Mouse (Mus musculus) pancreas, adult 10 weeks (tissue): ENCODE data around the gene Sgo2a. TPM values are rescaled to one million over a fixed set of nuclear protein-coding genes. Genes with fewer than 3 reads are reported as not detected.

Experiments used
- polyA plus RNA-seq: library from polyadenylated mRNA; stranded (reverse); fragments of 350-450 nt; fragmentation: Illumina TruSeq; extraction: RNeasy Lipid Tissue Mini Kit (QIAGEN cat#74804); gene quantifications from one replicate; pipeline ENCODE4 v1.2.3, GENCODE M21; 2015; ENCODE audit warnings: low read depth, low replicate concordance; ENCODE audit not compliant: insufficient read depth

Sgo2a gene
- polyA plus RNA-seq: not detected

DNA sequence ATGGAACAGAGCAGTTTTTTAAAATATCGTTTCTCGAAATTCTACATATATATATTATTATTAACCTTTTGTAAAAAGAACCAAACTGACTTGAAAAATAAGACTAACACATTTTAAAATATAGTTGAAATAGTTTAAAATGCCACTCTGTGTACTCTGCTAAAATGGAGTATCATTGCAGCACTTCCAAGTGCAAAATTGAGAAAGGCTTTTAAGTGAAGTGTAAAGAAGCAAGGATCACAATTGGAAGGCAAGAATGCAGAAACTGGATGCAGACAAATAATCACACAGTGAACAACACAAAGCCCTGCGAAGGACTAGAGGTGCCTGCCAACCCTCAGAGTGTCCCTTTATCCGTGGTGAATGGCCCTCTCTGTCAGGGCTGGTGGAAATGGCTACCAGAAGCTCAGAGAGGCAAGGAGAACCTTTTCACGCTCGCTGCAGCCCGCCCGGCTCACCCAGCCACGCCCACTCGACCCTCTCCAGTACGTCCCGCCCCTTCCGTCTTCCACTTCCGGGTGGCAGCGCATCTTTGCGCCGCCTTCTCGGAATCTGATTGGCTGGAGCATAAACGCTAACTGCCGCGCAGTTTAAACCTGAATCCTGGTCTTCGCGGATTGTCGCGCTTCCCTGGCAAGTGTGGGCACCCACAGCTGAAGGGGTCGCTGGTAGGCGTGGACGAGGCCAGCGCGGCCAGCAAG lies at the start of gene Sgo2a:
Gene Sgo2a (plus strand): TSS at position 540 of the 701 bp plus-strand sequence.

DNA sequence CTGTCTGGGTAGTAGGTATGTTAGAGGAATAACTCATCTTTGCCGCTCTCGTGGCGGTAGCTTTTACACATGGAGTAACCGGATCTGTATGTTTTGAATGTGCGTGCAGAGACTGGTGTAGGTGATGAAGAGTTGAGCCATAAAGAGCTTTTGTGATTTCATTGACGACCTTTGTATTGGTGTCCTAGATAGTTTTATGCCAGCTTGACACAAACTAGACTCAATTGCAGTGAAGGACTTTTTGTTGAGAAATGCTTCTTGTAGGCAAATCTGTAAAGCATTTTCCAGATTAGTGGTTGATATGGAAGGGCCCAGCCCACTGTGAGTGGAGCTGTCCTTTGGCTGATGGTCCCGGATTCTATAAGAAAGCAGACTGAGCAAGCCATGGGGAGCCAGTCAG lies 23.1 kb downstream of the Sgo2a start, which contains the start of gene Kctd18:
Gene Kctd18 (minus strand): TSS at position 101 of the 400 bp plus-strand sequence.

DNA sequence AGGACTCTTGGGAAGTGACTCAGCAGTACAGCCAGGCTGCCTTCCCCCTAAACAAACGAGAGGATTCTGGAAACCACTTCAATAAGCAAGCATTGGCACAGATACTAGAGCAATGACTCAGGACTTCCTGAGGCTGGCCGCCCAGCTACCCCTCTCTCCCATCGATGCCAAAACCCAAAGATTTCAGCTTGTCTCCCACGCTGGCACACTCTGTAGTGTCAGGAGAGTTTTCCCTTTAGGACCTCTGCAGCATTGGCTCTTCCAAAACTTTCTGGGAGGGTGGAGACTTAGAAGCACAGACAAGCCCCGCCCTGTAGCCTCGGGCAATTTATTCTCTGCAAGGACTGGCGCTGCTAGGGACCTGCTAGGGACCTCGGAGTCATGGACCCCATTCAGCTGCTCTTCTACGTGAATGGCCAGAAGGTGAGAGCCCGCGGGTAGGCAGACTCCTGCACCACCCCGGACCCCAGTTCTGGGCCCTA lies 33.9 kb downstream of the Sgo2a start, which contains the start of gene Aox1:
Gene Aox1 (plus strand): TSS at position 296 of the 482 bp plus-strand sequence.

Other genes with a start within 250 kb of the Sgo2a start
- gene Spats2l, start 221.8 kb upstream of the Sgo2a start, polyA plus RNA-seq: 2.6 TPM
- gene Kctd18, start 23.0 kb downstream of the Sgo2a start, polyA plus RNA-seq: 5.6 TPM
- gene Aox1, start 34.0 kb downstream of the Sgo2a start, polyA plus RNA-seq: 1.9 TPM
- 0.74 TPM for gene Aox3, start 117.2 kb downstream of the Sgo2a start, polyA plus RNA-seq
- not detected for gene Aox4, start 214.4 kb downstream of the Sgo2a start, polyA plus RNA-seq